Mouse (Mus musculus): Measurements from ENCODE around the gene Mfap1b.
"Not testable (repeated sequence)": the region's sequence is repeated elsewhere in the genome, so short reads cannot be mapped to it uniquely, and the experiment has no call there.

DNA sequence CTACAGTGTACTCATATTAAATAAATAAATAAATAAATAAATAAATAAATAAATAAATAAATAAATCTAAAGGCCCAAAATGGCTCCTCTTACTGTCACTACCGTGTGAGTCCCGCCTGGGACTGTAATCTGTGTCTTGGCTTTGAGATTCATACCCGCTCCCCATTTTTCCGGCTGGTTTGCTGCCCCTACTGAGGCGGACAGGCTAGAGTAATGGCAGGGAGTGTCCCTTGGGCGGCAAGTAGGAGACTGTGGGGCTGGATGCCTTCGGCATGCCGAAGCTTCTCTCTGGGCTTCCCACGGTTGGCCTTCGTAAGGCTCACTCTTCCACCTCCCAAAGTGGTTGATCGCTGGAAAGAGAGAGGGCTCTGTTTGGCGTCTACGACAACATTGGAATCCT is 7.0 kb upstream of the Mfap1b start:
- TF ChIP-seq GATA1, TAL1 (IDR thresholded peaks at IDR 0.05; ENCODE audit: low read length): not testable (repeated sequence)

All from erythroblast, embryonic 14.5 days (primary cell).